20 mouse cellular contexts compared by ENCODE assay signal in the genomic region with DNA sequence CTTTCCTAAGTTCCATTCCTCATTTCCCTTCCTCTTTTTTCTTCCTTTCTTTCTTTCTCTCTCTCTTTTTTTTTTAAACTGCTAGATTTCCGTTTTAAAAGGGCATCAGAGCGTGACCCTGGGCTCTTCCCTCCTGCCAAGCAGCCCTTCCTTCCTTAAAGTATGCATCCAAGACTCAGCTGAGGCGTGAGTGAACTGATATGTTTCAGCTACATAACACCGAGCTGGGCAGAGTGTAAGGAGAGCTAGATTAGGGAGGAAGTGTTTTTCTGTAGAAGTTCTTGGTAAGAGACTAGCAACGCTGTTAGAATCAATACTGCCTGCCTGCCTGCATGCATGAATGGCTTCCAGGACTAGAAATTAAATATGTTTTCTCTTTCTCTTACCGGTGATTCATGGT. TPM values are rescaled to one million over a fixed set of nuclear protein-coding genes. Genes with fewer than 3 reads are reported as not detected.
DNase-seq lines count a peak whose midpoint lies in the region; ATAC-seq lines count a peak whose summit lies in the region.
"Had no signal": no experiment of that assay in that cellular context is flagged by ENCODE, and none has a peak within 500 bp of the region (broad histone marks: within the 10 kb centered on the region; RNA-seq: fewer than 3 reads in every experiment).

No protein-coding gene starts in this region.

- no peaks in the 10 kb centered on the region for H3K36me3 ChIP-seq in heart, embryonic 12.5 days
- no peaks in the 10 kb centered on the region for H3K36me3 ChIP-seq in liver, embryonic 13.5 days
- H3K36me3 ChIP-seq in liver, embryonic 11.5 days (ENCODE audit: control insufficient read depth, insufficient read depth, low read length) = no peaks in the 10 kb centered on the region
- H3K36me3 ChIP-seq: forebrain, embryonic 15.5 days; heart, embryonic 15.5 days; hindbrain, embryonic 12.5 days; intestine, embryonic 15.5 days; midbrain, embryonic 13.5 days; stomach, embryonic 15.5 days had no signal

- ATAC-seq in heart, embryonic 12.5 days (ENCODE audit: insufficient number of reproducible peaks, low FRiP score) = no peak
- no peak for ATAC-seq in liver, embryonic 13.5 days (ENCODE audit: low read depth)
- ATAC-seq in liver, embryonic 11.5 days (replicated peaks; ENCODE audit: low FRiP score) = no peak
- peak; percentile 42; the same call in 1 of the 2 replicates for ATAC-seq in granulocyte monocyte progenitor cell, adult 5-6 weeks (replicated peaks; ENCODE audit: poor library complexity, severe bottlenecking)
- ATAC-seq in megakaryocyte progenitor cell, adult 5-6 weeks (replicated peaks; ENCODE audit: poor library complexity) = peak; percentile 47
- ATAC-seq: forebrain, embryonic 15.5 days; intestine, embryonic 15.5 days; midbrain, embryonic 13.5 days had no signal

- no peaks in the 10 kb centered on the region; the same call in 1 of the 2 replicates for H3K27me3 ChIP-seq in heart, embryonic 12.5 days (replicated peaks)
- H3K27me3 ChIP-seq in liver, embryonic 13.5 days = no peaks in the 10 kb centered on the region
- H3K27me3 ChIP-seq in liver, embryonic 11.5 days (replicated peaks; ENCODE audit: control insufficient read depth, insufficient read depth, low read length) = no peaks in the 10 kb centered on the region
- H3K27me3 ChIP-seq: forebrain, embryonic 15.5 days; heart, embryonic 15.5 days; hindbrain, embryonic 12.5 days; intestine, embryonic 15.5 days; midbrain, embryonic 13.5 days; stomach, embryonic 15.5 days had no signal

- H3K4me1 ChIP-seq in heart, embryonic 12.5 days (replicated peaks) = 0 out of 2 replicates have a peak, but pooled peaks cover 6% of the 10 kb centered on the region
- peaks cover 9% of the 10 kb centered on the region; the same call in 1 of the 2 replicates for H3K4me1 ChIP-seq in liver, embryonic 13.5 days (replicated peaks)
- no peaks in the 10 kb centered on the region for H3K4me1 ChIP-seq in liver, embryonic 11.5 days (replicated peaks; ENCODE audit: control insufficient read depth, insufficient read depth, low read length)
- H3K4me1 ChIP-seq: forebrain, embryonic 15.5 days; heart, embryonic 15.5 days; hindbrain, embryonic 12.5 days; intestine, embryonic 15.5 days; midbrain, embryonic 13.5 days; stomach, embryonic 15.5 days had no signal

- H3K4me2 ChIP-seq in heart, embryonic 12.5 days = no peak overlapping the region
- H3K4me2 ChIP-seq in liver, embryonic 13.5 days = peak overlapping the region; percentile 29; the same call in 1 of the 2 replicates
- no peak overlapping the region for H3K4me2 ChIP-seq in liver, embryonic 11.5 days
- H3K4me2 ChIP-seq: forebrain, embryonic 15.5 days; heart, embryonic 15.5 days; hindbrain, embryonic 12.5 days; intestine, embryonic 15.5 days; midbrain, embryonic 13.5 days; stomach, embryonic 15.5 days had no signal

- DNase-seq in heart, adult 11 months = peak; percentile 87
- no peak for DNase-seq in liver, embryonic 13.5 days
- DNase-seq in liver, embryonic 11.5 days (ENCODE audit: low spot score) = no peak
- no peak for DNase-seq in adrenal gland, postnatal 10 days
- no peak for DNase-seq in urinary bladder, adult 2 months (ENCODE audit: low spot score)
- DNase-seq: cerebellum, postnatal 25 days; kidney, postnatal 4 days; lung, postnatal 10 days; right cerebral cortex, postnatal 4 days had no signal

- H3K9me3 ChIP-seq in heart, embryonic 12.5 days (replicated peaks) = peaks cover 6% of the 10 kb centered on the region; the same call in 1 of the 2 replicates
- no peaks in the 10 kb centered on the region for H3K9me3 ChIP-seq in liver, embryonic 13.5 days (replicated peaks)
- H3K9me3 ChIP-seq in liver, embryonic 11.5 days (ENCODE audit: control insufficient read depth, low read length) = no peaks in the 10 kb centered on the region
- H3K9me3 ChIP-seq: forebrain, embryonic 15.5 days; heart, embryonic 15.5 days; intestine, embryonic 15.5 days; midbrain, embryonic 13.5 days; stomach, embryonic 15.5 days had no signal

- H3K9ac ChIP-seq in heart, embryonic 12.5 days = no peak overlapping the region
- no peak overlapping the region for H3K9ac ChIP-seq in liver, embryonic 13.5 days
- H3K9ac ChIP-seq in liver, embryonic 11.5 days (ENCODE audit: low read depth, low read length) = no peak overlapping the region
- H3K9ac ChIP-seq: forebrain, embryonic 15.5 days; heart, embryonic 15.5 days; hindbrain, embryonic 12.5 days; intestine, embryonic 15.5 days; midbrain, embryonic 13.5 days; stomach, embryonic 15.5 days had no signal

- 36% methylated on average over 6 of the region's 6 CpGs for WGBS in heart, embryonic 12.5 days
- 17% methylated on average over 6 of the region's 6 CpGs for WGBS in liver, embryonic 13.5 days (ENCODE audit: insufficient replicate concordance)
- 30% methylated on average over 6 of the region's 6 CpGs for WGBS in liver, embryonic 11.5 days

- no peak overlapping the region for H3K27ac ChIP-seq in heart, embryonic 12.5 days (ENCODE audit: poor library complexity, severe bottlenecking)
- no peak overlapping the region for H3K27ac ChIP-seq in liver, embryonic 13.5 days
- H3K27ac ChIP-seq in liver, embryonic 11.5 days (ENCODE audit: low read depth, low read length) = no peak overlapping the region
- H3K27ac ChIP-seq: forebrain, embryonic 15.5 days; heart, embryonic 15.5 days; hindbrain, embryonic 12.5 days; intestine, embryonic 15.5 days; midbrain, embryonic 13.5 days; stomach, embryonic 15.5 days had no signal

- H3K4me3 ChIP-seq in heart, embryonic 12.5 days = no peak overlapping the region
- no peak overlapping the region for H3K4me3 ChIP-seq in liver, embryonic 13.5 days (replicated peaks)
- H3K4me3 ChIP-seq in liver, embryonic 11.5 days (ENCODE audit: low read depth, low read length) = no peak overlapping the region
- H3K4me3 ChIP-seq: erythroblast, embryonic 14.5 days; forebrain, embryonic 15.5 days; heart, embryonic 15.5 days; hindbrain, embryonic 12.5 days; intestine, embryonic 15.5 days; midbrain, embryonic 13.5 days; myocyte; stomach, embryonic 15.5 days had no signal

RNA-seq across cellular contexts. Expression of gene Tmbim4, which starts 11.6 kb away (rescaled TPM):
- polyA plus RNA-seq in heart, embryonic 12.5 days (2016; fragmentation: Nextera tagmentation; extraction: Ambion mirVana) = 103 and 105 TPM in 2 replicates
- 85.3 and 86.9 TPM in 2 replicates for polyA plus RNA-seq in liver, embryonic 13.5 days (2015; fragmentation: Nextera tagmentation; extraction: Ambion mirVana)
- 111 and 114 TPM in 2 replicates for polyA plus RNA-seq in liver, embryonic 11.5 days (2014; fragmentation: Nextera tagmentation; extraction: Ambion mirVana)
- total RNA-seq in granulocyte monocyte progenitor cell, adult 5-6 weeks (2014; fragmentation: Nextera tagmentation) = 87.9 and 100 TPM in 2 replicates
- 100 and 140 TPM in 2 replicates for total RNA-seq in granulocyte monocyte progenitor cell, adult 5-6 weeks (2017)
- total RNA-seq in megakaryocyte progenitor cell, adult 5-6 weeks (2015) = 117 and 123 TPM in 2 replicates
- 114 and 124 TPM in 2 replicates for total RNA-seq in megakaryocyte progenitor cell, adult 5-6 weeks (2017)
- total RNA-seq in adrenal gland, postnatal 10 days (2021) = 100 to 1,000 TPM; 116 to 117 TPM
- polyA plus RNA-seq in urinary bladder, adult 2 months (2012; rRNA removed) = 112 and 135 TPM in 2 replicates

RNA-seq across cellular contexts. Expression of gene Irak3, which starts 12.1 kb away (rescaled TPM):
- 0.20 and 0.32 TPM in 2 replicates for polyA plus RNA-seq in heart, embryonic 12.5 days (2016; fragmentation: Nextera tagmentation; extraction: Ambion mirVana)
- 0.80 and 1.1 TPM in 2 replicates for polyA plus RNA-seq in liver, embryonic 13.5 days (2015; fragmentation: Nextera tagmentation; extraction: Ambion mirVana)
- polyA plus RNA-seq in liver, embryonic 11.5 days (2014; fragmentation: Nextera tagmentation; extraction: Ambion mirVana) = 0.57 and 0.67 TPM in 2 replicates
- 37.4 and 45.1 TPM in 2 replicates for total RNA-seq in granulocyte monocyte progenitor cell, adult 5-6 weeks (2014; fragmentation: Nextera tagmentation)
- total RNA-seq in granulocyte monocyte progenitor cell, adult 5-6 weeks (2017) = 21.7 and 24.0 TPM in 2 replicates
- 57.7 and 65.9 TPM in 2 replicates for total RNA-seq in megakaryocyte progenitor cell, adult 5-6 weeks (2015)
- 19.6 and 26.1 TPM in 2 replicates for total RNA-seq in megakaryocyte progenitor cell, adult 5-6 weeks (2017)
- total RNA-seq in adrenal gland, postnatal 10 days (2021) = 1 to 10 TPM; 3.3 to 3.4 TPM
- 4.6 and 6.6 TPM in 2 replicates for polyA plus RNA-seq in urinary bladder, adult 2 months (2012; rRNA removed)
- polyA plus RNA-seq: erythroblast, embryonic 14.5 days had no signal

RNA-seq across cellular contexts. Expression of gene Llph, which starts 37.1 kb away (rescaled TPM):
- 31.7 and 32.0 TPM in 2 replicates for polyA plus RNA-seq in heart, embryonic 12.5 days (2016; fragmentation: Nextera tagmentation; extraction: Ambion mirVana)
- polyA plus RNA-seq in liver, embryonic 13.5 days (2015; fragmentation: Nextera tagmentation; extraction: Ambion mirVana) = 42.6 and 48.5 TPM in 2 replicates
- 86.5 and 92.3 TPM in 2 replicates for polyA plus RNA-seq in liver, embryonic 11.5 days (2014; fragmentation: Nextera tagmentation; extraction: Ambion mirVana)
- total RNA-seq in granulocyte monocyte progenitor cell, adult 5-6 weeks (2014; fragmentation: Nextera tagmentation) = 73.4 and 83.8 TPM in 2 replicates
- 80.4 and 84.9 TPM in 2 replicates for total RNA-seq in granulocyte monocyte progenitor cell, adult 5-6 weeks (2017)
- total RNA-seq in megakaryocyte progenitor cell, adult 5-6 weeks (2015) = 74.3 and 76.6 TPM in 2 replicates
- 89.6 and 96.1 TPM in 2 replicates for total RNA-seq in megakaryocyte progenitor cell, adult 5-6 weeks (2017)
- total RNA-seq in adrenal gland, postnatal 10 days (2021) = 10 to 100 TPM; 20.3 to 24.7 TPM
- 56.9 and 59.8 TPM in 2 replicates for polyA plus RNA-seq in urinary bladder, adult 2 months (2012; rRNA removed)

Comparison
In these comparisons a context has a peak if more than half of its experiments do, and no peak if none do; other contexts are left out.
1. ATAC-seq: peak in granulocyte monocyte progenitor cell, adult 5-6 weeks (single experiment) and megakaryocyte progenitor cell, adult 5-6 weeks (single experiment); none in heart, embryonic 12.5 days (single experiment), liver, embryonic 13.5 days (single experiment) and liver, embryonic 11.5 days (single experiment).